Mouse (Mus musculus) forebrain, embryonic 13.5 days (tissue): Measurements from ENCODE around the gene B4gat1. TPM values are rescaled to one million over a fixed set of nuclear protein-coding genes. Genes with fewer than 3 reads are reported as not detected.

Experiments used
- ATAC-seq: fragments of 200-750 bp; cut with Nextera tagmentation; 2 replicates; pipeline ENCODE4 v1.8.0; 2017
- H3K27ac ChIP-seq: fragments of 300-500 bp; sonication (generic); 2 replicates; pipeline ENCODE4 v1.5.1; 2015; ENCODE audit warnings: inconsistent platforms, mild to moderate bottlenecking, moderate library complexity
- H3K27me3 ChIP-seq: fragments of 300-500 bp; sonication (generic); 2 replicates; pipeline ENCODE4 v1.6.1; 2015; ENCODE audit warnings: mild to moderate bottlenecking, inconsistent platforms
- H3K36me3 ChIP-seq: fragments of 300-500 bp; sonication (generic); 2 replicates; pipeline ENCODE4 v1.6.1; 2015; ENCODE audit warnings: mild to moderate bottlenecking, inconsistent platforms; ENCODE audit not compliant: poor library complexity, severe bottlenecking
- H3K4me1 ChIP-seq: fragments of 300-500 bp; sonication (generic); 2 replicates; pipeline ENCODE4 v1.6.1; 2015; ENCODE audit warnings: inconsistent platforms
- H3K4me2 ChIP-seq: fragments of 300-500 bp; sonication (generic); 2 replicates; pipeline ENCODE4 v1.6.1; 2015; ENCODE audit warnings: inconsistent platforms, mild to moderate bottlenecking, moderate library complexity
- H3K4me3 ChIP-seq: fragments of 300-500 bp; sonication (generic); 2 replicates; pipeline ENCODE4 v1.5.1; 2015; ENCODE audit warnings: mild to moderate bottlenecking, inconsistent platforms
- H3K9ac ChIP-seq: fragments of 300-500 bp; sonication (generic); 2 replicates; pipeline ENCODE4 v1.6.1; 2015; ENCODE audit warnings: mild to moderate bottlenecking, inconsistent platforms
- H3K9me3 ChIP-seq: fragments of 300-500 bp; sonication (generic); replicated peaks from 2 replicates; pipeline ENCODE4 v1.6.1; 2016; ENCODE audit warnings: inconsistent platforms
- WGBS: fragments of 180-500 bp; shearing (Covaris S2); methylation state at CpG from one replicate; pipeline ENCODE4 v1.1.7; 2015; 5-methylcytosine and 5-hydroxymethylcytosine counted together
- polyA plus RNA-seq: library from polyadenylated mRNA; unstranded; fragments of >200 nt; fragmentation: Nextera tagmentation; extraction: Ambion mirVana; gene quantifications from 2 replicates; pipeline ENCODE4 v1.2.1, GENCODE M21; 2015

Gene B4gat1
- polyA plus RNA-seq, 1 experiment from 2014 or later: 39.4 TPM

DNA sequence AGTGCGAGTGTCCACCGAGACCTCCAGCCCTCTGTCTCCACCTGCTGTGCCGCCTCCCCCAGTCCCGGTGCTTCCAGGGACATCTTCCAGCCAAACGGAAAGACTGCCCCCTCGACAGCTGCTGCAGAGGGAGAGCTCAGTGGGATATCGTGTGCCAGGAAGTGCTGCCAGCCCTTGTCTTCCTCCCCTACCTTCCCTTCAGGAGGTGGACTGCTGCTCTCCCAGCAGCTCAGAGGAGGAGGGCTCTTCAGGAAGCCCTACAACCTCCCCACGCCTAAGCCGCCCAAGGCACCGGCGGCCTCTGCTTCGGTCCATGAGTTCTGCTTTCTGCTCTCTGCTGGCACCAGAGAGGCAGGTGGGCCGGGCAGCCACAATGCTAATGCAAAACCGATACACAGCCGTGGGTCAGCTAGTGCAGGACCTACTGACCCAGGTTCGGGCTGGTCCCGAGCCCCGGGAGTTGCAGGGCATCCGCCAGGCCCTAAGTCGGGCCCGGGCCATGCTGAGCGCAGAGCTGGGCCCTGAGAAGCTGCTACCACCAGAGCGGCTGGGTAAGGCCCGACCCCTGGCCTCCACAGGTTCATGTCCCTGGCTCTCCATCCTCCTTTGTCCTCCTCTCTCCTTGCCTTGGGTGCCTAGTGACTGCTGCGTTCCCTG lies 13.7 kb downstream of the B4gat1 start:
- H3K36me3 ChIP-seq: peaks cover 27% of the 10 kb centered on the region
- 32% methylated on average over 25 of the region's 25 CpGs for whole genome bisulfite sequencing
- no peak overlapping the region for H3K4me3 ChIP-seq
- no peaks in the 10 kb centered on the region for H3K9me3 ChIP-seq
- no peak for ATAC-seq
- no peak overlapping the region for H3K27ac ChIP-seq
- peaks cover 48% of the 10 kb centered on the region for H3K27me3 ChIP-seq
- H3K9ac ChIP-seq: no peak overlapping the region
- peaks cover 16% of the 10 kb centered on the region for H3K4me1 ChIP-seq
- H3K4me2 ChIP-seq: no peak overlapping the region

DNA sequence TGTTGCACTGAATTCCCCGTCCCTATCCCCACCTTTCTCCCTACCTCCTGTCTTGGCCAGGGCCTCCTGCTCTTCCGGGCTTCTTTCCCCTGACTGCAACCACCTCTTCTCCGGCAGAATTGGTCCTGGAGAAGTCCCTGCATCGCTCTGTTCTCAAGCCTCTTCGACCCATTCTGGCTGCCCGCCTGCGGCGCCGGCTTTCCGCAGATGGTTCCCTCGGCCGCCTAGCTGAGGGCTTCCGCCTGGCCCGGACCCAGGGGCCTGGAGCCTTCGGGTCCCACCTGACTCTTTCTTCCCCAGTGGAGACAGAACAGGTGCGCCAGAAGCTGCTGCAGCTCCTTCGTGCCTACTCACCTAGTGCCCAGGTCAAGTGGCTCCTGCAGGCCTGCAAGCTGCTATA lies 14.2 kb downstream of the B4gat1 start:
- Histone ChIP-seq H3K4me2 (no peak overlapping the region), H3K9ac (no peak overlapping the region), H3K9me3 (no peaks in the 10 kb centered on the region), H3K4me1 (peaks cover 16% of the 10 kb centered on the region), H3K27me3 (peaks cover 48% of the 10 kb centered on the region), H3K36me3 (peaks cover 21% of the 10 kb centered on the region), H3K27ac (no peak overlapping the region), H3K4me3 (no peak overlapping the region)
- ATAC-seq: no peak
- WGBS: 59% methylated on average over 17 of the region's 17 CpGs

DNA sequence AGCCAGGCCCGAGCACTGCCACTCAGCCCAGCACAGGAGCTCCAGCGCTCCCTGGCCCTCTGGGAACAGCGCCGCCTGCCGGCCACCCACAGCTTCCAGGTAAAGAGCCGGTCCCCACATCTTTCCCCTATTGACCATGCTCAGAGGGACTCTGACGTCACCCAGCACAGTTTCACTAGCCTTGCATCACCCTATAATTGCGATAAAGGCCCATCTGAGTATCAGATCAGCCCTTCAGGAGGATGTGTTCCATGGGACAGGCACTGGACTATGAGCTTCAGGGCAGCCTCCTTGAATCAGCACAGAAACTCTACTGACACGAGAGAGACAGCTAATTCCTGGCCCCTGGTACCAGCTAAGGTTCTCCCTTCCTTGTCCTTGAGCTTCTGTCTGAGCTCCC lies 15.3 kb downstream of the B4gat1 start:
- Histone ChIP-seq H3K36me3 (peaks cover 11% of the 10 kb centered on the region), H3K4me1 (peaks cover 21% of the 10 kb centered on the region), H3K9me3 (no peaks in the 10 kb centered on the region), H3K4me2 (no peak overlapping the region), H3K27me3 (peaks cover 48% of the 10 kb centered on the region), H3K9ac (no peak overlapping the region), H3K4me3 (no peak overlapping the region), H3K27ac (no peak overlapping the region)
- ATAC-seq: peak; percentile 16; the same call in 1 of the 2 replicates
- 19% methylated on average over 9 of the region's 9 CpGs for WGBS

DNA sequence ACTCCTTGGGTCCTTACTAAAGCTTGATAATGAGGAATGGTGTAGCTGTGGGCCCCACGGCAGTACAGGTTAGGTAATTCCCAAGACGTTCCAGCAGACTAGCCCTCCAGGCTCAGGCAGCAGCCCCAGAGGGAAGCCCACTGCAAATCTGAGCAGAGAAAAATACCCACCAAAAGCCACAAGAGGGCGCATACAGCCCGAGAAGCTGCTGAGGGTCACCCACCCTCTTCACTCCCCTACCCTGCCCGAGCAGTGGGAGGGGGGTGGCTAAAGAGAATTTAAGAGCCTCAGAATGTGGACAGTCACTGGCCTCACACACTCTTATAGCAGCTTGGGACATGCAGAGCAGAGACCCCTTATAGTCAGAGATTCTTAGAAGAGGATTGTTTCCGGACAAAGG lies 17.6 kb downstream of the B4gat1 start:
- Histone ChIP-seq H3K9ac (no peak overlapping the region), H3K4me3 (no peak overlapping the region), H3K4me2 (no peak overlapping the region), H3K4me1 (peaks cover 21% of the 10 kb centered on the region), H3K36me3 (no peaks in the 10 kb centered on the region), H3K27me3 (peaks cover 35% of the 10 kb centered on the region), H3K9me3 (no peaks in the 10 kb centered on the region), H3K27ac (no peak overlapping the region)
- peak; percentile 71 for ATAC-seq
- 11% methylated on average over 6 of the region's 6 CpGs for WGBS

DNA sequence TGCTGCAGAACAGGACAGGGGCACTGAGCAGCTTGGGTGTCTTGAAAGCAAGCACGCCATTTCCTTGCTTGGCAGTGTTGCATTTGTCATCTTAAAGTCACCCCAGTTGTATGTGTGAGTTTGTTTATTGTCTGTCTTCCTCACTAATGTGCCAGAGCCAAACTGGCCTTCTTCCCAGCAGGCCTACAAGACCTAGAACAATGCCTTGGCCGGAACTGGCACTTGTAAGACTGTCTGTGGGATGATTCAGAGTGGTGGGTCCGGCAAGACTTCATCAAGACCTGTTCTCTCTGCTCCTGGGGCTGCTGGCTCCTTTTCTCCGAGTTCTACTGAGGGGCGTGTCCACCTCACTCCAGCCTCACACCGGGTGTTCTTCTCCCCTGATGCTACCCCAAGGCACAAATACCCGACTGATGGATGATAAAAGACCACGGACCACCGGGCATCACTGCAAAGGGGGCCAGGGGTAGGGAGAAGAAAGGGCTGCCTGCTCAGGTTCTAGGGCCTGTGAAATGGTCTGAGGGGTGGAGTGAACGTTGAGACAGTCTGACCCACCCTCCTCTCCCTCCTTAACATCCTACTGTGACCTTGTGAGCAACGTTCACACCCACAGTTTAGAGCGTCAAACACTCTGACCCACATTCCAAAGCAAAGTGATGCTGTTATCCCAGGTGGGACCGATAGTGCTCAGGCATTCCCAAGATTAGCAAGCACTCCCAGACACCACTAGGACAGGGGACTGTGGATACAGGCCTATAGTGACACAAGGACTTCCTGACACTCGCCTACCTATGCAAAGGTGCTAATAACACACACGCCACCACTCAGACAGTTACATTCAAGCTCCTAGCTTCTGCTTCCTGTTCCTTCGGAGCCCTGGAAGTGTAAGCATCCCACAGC lies 19.5 kb downstream of the B4gat1 start:
- Histone ChIP-seq H3K4me1 (peaks cover 21% of the 10 kb centered on the region), H3K27ac (no peak overlapping the region), H3K9me3 (no peaks in the 10 kb centered on the region), H3K9ac (no peak overlapping the region), H3K36me3 (no peaks in the 10 kb centered on the region), H3K27me3 (peaks cover 16% of the 10 kb centered on the region), H3K4me2 (no peak overlapping the region), H3K4me3 (no peak overlapping the region)
- ATAC-seq: no peak
- 27% methylated on average over 16 of the region's 16 CpGs for WGBS

DNA sequence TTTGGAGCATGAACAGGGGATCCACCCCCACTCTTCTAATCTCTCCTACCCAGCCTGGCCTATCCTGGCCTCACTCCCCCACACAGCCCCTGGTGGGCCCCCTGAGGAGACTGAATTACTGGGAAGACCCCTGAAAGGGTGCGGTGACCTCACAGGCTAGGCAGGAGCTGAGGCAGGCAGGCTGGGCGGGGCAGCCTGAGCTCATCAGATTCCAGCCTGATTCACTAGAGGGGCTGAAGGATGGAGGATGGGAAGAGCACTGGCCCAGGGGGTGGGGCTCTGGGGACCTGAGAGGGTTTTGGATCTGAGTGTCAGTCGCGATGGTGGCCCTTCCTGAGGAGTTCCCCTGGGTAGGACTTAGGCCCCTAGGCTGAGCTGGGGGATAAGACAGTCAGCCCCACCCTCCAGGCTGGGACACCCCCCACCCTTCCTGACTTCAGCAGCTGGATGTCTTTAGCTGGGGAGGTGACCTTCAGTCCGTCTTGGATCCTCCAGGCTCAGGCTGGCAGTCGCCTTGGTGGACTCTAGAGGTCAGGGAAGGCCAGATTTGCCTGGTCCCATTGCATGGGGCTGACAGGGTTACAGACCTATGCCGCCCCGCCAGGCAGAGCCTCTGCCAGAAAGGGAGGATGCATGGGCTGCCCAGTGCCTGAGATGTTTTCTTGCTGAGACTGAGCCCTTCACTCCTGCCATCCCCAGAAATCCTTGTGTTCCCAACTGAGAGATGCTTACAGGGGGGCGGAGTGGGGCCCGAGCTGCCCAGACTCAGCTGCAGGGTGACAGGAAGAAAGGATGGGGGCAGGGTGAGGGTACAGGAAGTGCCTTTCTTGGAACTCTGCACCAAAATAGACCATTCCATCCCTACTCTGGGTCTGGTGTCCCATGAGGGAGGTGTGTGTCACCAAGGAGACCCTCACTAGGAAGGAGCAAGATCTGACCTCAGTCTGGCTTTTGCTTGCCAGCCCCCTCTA lies 20.5 kb downstream of the B4gat1 start:
- ATAC-seq: no peak
- Histone ChIP-seq H3K36me3 (no peaks in the 10 kb centered on the region), H3K27ac (no peak overlapping the region), H3K4me1 (peaks cover 21% of the 10 kb centered on the region), H3K27me3 (peaks cover 8% of the 10 kb centered on the region), H3K9ac (no peak overlapping the region), H3K4me2 (no peak overlapping the region), H3K4me3 (no peak overlapping the region), H3K9me3 (no peaks in the 10 kb centered on the region)
- WGBS: 19% methylated on average over 10 of the region's 10 CpGs

DNA sequence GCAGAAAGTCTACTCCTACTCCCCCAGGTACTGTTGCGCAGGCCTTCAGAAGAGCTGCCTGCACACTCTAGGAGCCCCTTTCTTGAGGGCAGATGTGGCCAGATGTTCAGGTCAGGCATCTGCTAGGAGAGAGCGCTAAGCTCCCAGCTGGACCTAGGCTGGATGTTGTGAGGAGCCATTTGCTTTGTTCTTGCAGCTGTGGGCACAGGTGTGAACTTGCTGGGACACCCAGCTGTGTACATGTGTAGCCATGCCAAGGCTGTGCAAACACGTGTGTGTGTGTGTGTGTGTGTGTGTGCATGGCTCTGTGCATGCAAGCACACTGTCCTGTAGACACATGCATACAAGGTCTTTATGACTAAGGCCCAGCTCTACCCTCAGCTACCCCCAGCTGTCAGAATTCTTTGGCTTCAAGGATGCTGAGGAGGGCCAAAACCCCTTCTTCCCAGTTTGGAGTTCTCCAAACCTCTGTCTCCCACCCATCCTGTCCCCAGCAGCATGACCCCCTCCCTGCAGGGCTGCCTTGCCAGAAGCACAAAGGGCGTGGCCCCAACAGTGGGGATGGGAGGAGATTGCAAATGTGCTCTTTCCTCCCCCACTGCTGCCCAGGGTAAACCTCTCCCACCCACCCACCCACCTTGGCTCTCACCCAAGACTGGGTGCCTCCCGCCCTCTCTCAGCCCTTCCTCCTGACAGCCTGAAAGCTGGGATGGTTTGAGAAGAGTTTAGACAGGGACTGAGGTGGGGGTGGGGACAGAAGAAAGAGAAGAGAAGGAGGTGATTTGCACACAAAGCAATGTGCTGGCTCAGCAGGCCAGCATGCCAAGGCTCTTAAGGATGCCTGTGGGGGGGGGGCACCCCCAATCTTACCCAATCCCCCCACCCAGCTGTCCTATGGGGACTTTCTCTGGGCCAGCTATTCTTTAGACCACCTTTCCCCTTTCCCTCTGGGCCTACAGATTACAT lies 22.0 kb downstream of the B4gat1 start:
- H3K4me2 ChIP-seq: no peak overlapping the region
- WGBS: 47% methylated on average over 5 of the region's 5 CpGs
- ATAC-seq: 0 out of 2 replicates have a peak, but pooled peaks have one; percentile 28
- H3K9me3 ChIP-seq: no peaks in the 10 kb centered on the region
- H3K27me3 ChIP-seq: peaks cover 3% of the 10 kb centered on the region
- no peak overlapping the region for H3K4me3 ChIP-seq
- H3K4me1 ChIP-seq: peaks cover 21% of the 10 kb centered on the region
- no peak overlapping the region for H3K9ac ChIP-seq
- no peaks in the 10 kb centered on the region for H3K36me3 ChIP-seq
- no peak overlapping the region for H3K27ac ChIP-seq

DNA sequence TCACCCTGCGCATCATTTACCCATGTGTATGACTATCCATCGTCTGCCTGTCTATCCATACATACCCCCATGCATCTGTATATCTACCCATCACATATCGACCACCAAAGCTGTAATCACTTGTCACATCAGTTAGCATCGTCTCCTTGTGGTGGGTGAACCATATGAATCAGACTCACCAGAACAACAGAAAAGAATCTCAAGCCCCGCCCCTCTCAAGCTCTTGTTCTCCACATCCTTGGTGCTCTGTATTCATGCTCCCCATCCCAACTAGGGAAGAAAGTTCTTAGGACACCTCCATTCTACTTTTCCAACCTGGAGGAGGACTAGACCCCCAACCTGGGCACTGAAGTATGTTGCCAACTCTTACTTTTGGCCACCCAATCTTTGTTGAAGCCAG lies 23.4 kb downstream of the B4gat1 start:
- H3K9me3 ChIP-seq: no peaks in the 10 kb centered on the region
- peaks cover 17% of the 10 kb centered on the region for H3K4me1 ChIP-seq
- H3K36me3 ChIP-seq: no peaks in the 10 kb centered on the region
- no peak for ATAC-seq
- H3K9ac ChIP-seq: no peak overlapping the region
- H3K4me2 ChIP-seq: no peak overlapping the region
- H3K27me3 ChIP-seq: peaks cover 15% of the 10 kb centered on the region
- WGBS: 87% methylated on average over 5 of the region's 5 CpGs
- no peak overlapping the region for H3K27ac ChIP-seq
- H3K4me3 ChIP-seq: no peak overlapping the region

DNA sequence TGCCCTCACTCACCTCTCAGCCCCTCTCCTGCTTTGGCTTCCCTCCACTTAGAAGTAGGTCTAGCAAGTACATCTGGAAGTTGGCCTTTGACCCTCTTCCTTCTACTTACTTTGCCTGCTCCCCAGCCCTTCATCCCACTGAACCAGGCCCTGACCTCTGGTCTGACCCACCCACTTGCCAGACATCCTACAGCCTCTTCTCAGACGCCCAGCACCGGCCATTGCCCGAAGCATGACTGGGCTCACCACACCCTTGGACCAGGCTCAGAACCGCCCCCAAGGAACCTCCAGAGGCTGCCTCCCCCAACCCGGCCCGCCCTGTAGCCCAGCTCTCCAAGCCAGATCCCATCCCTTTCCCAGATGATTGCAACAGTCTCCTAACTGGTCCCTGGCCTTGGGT lies 23.8 kb downstream of the B4gat1 start:
- H3K9ac ChIP-seq: no peak overlapping the region
- 93% methylated on average over 6 of the region's 6 CpGs for WGBS
- no peak for ATAC-seq

DNA sequence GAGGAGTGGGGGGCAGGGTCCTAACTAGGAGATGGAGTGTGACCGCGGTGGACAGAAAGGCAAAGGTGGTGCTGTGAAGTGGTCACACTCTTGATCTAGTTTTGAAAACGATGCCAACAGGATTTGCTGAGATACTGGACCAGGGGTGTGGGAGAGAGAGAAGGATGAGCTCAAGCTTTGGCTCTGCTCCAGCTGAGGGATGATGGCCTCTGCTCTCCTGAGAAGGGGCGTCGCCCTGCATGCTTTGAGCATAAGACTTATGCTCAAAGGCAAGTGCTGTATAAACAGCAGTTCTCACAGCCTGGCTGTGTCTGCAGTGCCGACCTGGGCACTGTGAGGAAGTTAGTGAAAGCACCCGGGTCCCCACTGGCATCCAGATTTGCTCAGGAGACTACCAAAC lies 26.5 kb downstream of the B4gat1 start:
- H3K36me3 ChIP-seq: no peaks in the 10 kb centered on the region
- H3K4me1 ChIP-seq: peaks cover 28% of the 10 kb centered on the region
- H3K4me2 ChIP-seq: no peak overlapping the region
- H3K27me3 ChIP-seq: peaks cover 40% of the 10 kb centered on the region
- no peak overlapping the region for H3K27ac ChIP-seq
- 72% methylated on average over 7 of the region's 7 CpGs for WGBS
- 0 out of 2 replicates have a peak overlapping the region, but pooled peaks have one; percentile 14 for H3K9ac ChIP-seq
- H3K4me3 ChIP-seq: no peak overlapping the region
- H3K9me3 ChIP-seq: no peaks in the 10 kb centered on the region
- ATAC-seq: no peak

More for the DNA sequence above, 23.8 kb downstream of the B4gat1 start:
- H3K4me2 ChIP-seq: no peak overlapping the region
- no peak overlapping the region for H3K27ac ChIP-seq
- H3K9me3 ChIP-seq: no peaks in the 10 kb centered on the region
- H3K4me1 ChIP-seq: peaks cover 21% of the 10 kb centered on the region
- peaks cover 19% of the 10 kb centered on the region for H3K27me3 ChIP-seq
- H3K4me3 ChIP-seq: no peak overlapping the region
- H3K36me3 ChIP-seq: no peaks in the 10 kb centered on the region
